In genomic region chr8:70723486-70724210, GRCm38 (mm10) we compare ENCODE assay signal across 12 mouse cellular contexts. TPM values are rescaled to one million over a fixed set of nuclear protein-coding genes. Genes with fewer than 3 reads are reported as not detected.
DNase-seq lines count a peak whose midpoint lies in the region; ATAC-seq and TF ChIP-seq lines count a peak whose summit lies in the region.
"Had no signal": no experiment of that assay in that cellular context is flagged by ENCODE, and none has a peak within 500 bp of the region (broad histone marks: within the 10 kb centered on the region; RNA-seq: fewer than 3 reads in every experiment).

TSS of gene Pde4c (plus strand) at chr8:70723720.

- peak; percentile 30 for TF ChIP-seq POLR2A in kidney, adult 2 months (IDR thresholded peaks at IDR 0.05; ENCODE audit: low read depth, low read length)

- H3K36me3 ChIP-seq in midbrain, embryonic 10.5 days: no peaks in the 10 kb centered on the region
- H3K36me3 ChIP-seq in midbrain, embryonic 15.5 days (replicated peaks): no peaks in the 10 kb centered on the region
- no peaks in the 10 kb centered on the region; the same call in 1 of the 2 replicates for H3K36me3 ChIP-seq in kidney, adult 2 months (ENCODE audit: control insufficient read depth, insufficient read depth, low read length)
- H3K36me3 ChIP-seq in liver, embryonic 12.5 days: no peaks in the 10 kb centered on the region
- H3K36me3 ChIP-seq in stomach, embryonic 15.5 days: no peaks in the 10 kb centered on the region
- H3K36me3 ChIP-seq: heart, embryonic 15.5 days; lung, embryonic 15.5 days had no signal

- H3K4me2 ChIP-seq in midbrain, embryonic 15.5 days: no peak within 1 kb of the TSS
- no peak within 1 kb of the TSS; the same call in 1 of the 2 replicates for H3K4me2 ChIP-seq in liver, embryonic 12.5 days
- no peak within 1 kb of the TSS for H3K4me2 ChIP-seq in stomach, embryonic 15.5 days
- H3K4me2 ChIP-seq: heart, embryonic 15.5 days; lung, embryonic 15.5 days had no signal

- TF ChIP-seq CTCF in kidney, adult 2 months (conservative IDR thresholded peaks at IDR 0.05; ENCODE audit: insufficient read depth, insufficient read length, low read depth, low read length): no peak

- ATAC-seq in midbrain, embryonic 15.5 days (replicated peaks): no peak
- ATAC-seq in liver, embryonic 12.5 days: peak; percentile 52
- ATAC-seq in stomach, embryonic 15.5 days (ENCODE audit: insufficient read depth, low FRiP score, low read depth): peak; percentile 43; the same call in 1 of the 2 replicates
- ATAC-seq: forebrain, postnatal 0 days had no signal

- no peak within 1 kb of the TSS for H3K4me3 ChIP-seq in midbrain, embryonic 10.5 days
- no peak within 1 kb of the TSS for H3K4me3 ChIP-seq in midbrain, embryonic 15.5 days
- H3K4me3 ChIP-seq in kidney, adult 2 months (ENCODE audit: insufficient read depth, low read depth, low read length): peak within 1 kb of the TSS; percentile 74
- H3K4me3 ChIP-seq in liver, embryonic 12.5 days: no peak within 1 kb of the TSS
- no peak within 1 kb of the TSS for H3K4me3 ChIP-seq in stomach, embryonic 15.5 days (replicated peaks)
- H3K4me3 ChIP-seq: heart, embryonic 15.5 days; lung, embryonic 15.5 days had no signal

- WGBS in midbrain, embryonic 10.5 days: 77% methylated on average over 7 of the region's 7 CpGs
- 76% methylated on average over 7 of the region's 7 CpGs for WGBS in midbrain, embryonic 15.5 days
- 24% methylated on average over 7 of the region's 7 CpGs for WGBS in kidney, adult 2 months
- WGBS in liver, embryonic 12.5 days (ENCODE audit: insufficient replicate concordance): 50% methylated on average over 7 of the region's 7 CpGs
- 49% methylated on average over 7 of the region's 7 CpGs for WGBS in stomach, embryonic 15.5 days

- no peak for DNase-seq in midbrain, embryonic 10.5 days (ENCODE audit: low spot score)
- peak; percentile 98 for DNase-seq in kidney, adult 2 months
- DNase-seq in embryo, embryonic 10.5 days (ENCODE audit: low spot score): no peak
- DNase-seq in cerebellum, adult 9-11 months: no peak
- DNase-seq: adrenal gland, postnatal 36 days; forebrain, postnatal 0 days; thymus, postnatal 25 days had no signal

- H3K9ac ChIP-seq in midbrain, embryonic 15.5 days: no peak within 1 kb of the TSS
- no peak within 1 kb of the TSS; the same call in 1 of the 2 replicates for H3K9ac ChIP-seq in liver, embryonic 12.5 days
- no peak within 1 kb of the TSS for H3K9ac ChIP-seq in stomach, embryonic 15.5 days
- H3K9ac ChIP-seq: forebrain, postnatal 0 days; heart, embryonic 15.5 days; lung, embryonic 15.5 days had no signal

- 0 out of 2 replicates have a peak within 1 kb of the TSS, but pooled peaks have one; percentile 28 for H3K27ac ChIP-seq in midbrain, embryonic 10.5 days (replicated peaks)
- H3K27ac ChIP-seq in midbrain, embryonic 15.5 days: no peak within 1 kb of the TSS
- H3K27ac ChIP-seq in kidney, adult 2 months (ENCODE audit: insufficient read depth, low read depth, low read length): peak within 1 kb of the TSS; percentile 100
- peak within 1 kb of the TSS; percentile 73 for H3K27ac ChIP-seq in liver, embryonic 12.5 days
- H3K27ac ChIP-seq in stomach, embryonic 15.5 days: no peak within 1 kb of the TSS
- H3K27ac ChIP-seq: heart, embryonic 15.5 days; lung, embryonic 15.5 days had no signal

- H3K4me1 ChIP-seq in midbrain, embryonic 10.5 days: peaks cover 8% of the 10 kb centered on the region
- H3K4me1 ChIP-seq in midbrain, embryonic 15.5 days: no peaks in the 10 kb centered on the region
- H3K4me1 ChIP-seq in kidney, adult 2 months (ENCODE audit: control insufficient read depth, insufficient read depth, low read length): peaks cover 7% of the 10 kb centered on the region; the same call in 1 of the 2 replicates
- peaks cover 9% of the 10 kb centered on the region; the same call in 1 of the 2 replicates for H3K4me1 ChIP-seq in liver, embryonic 12.5 days
- H3K4me1 ChIP-seq in stomach, embryonic 15.5 days: no peaks in the 10 kb centered on the region; the same call in 1 of the 2 replicates
- H3K4me1 ChIP-seq: heart, embryonic 15.5 days; lung, embryonic 15.5 days had no signal

- peaks cover 41% of the 10 kb centered on the region for H3K27me3 ChIP-seq in midbrain, embryonic 10.5 days (ENCODE audit: low read depth, poor library complexity, severe bottlenecking)
- H3K27me3 ChIP-seq in midbrain, embryonic 15.5 days (replicated peaks): peaks cover 17% of the 10 kb centered on the region
- H3K27me3 ChIP-seq in kidney, adult 2 months (replicated peaks; ENCODE audit: control insufficient read depth, insufficient read depth, low read length): no peaks in the 10 kb centered on the region
- peaks cover 54% of the 10 kb centered on the region for H3K27me3 ChIP-seq in liver, embryonic 12.5 days (replicated peaks)
- 0 out of 2 replicates have a peak, but pooled peaks cover 5% of the 10 kb centered on the region for H3K27me3 ChIP-seq in stomach, embryonic 15.5 days (replicated peaks)

- H3K9me3 ChIP-seq in midbrain, embryonic 10.5 days (replicated peaks): no peaks in the 10 kb centered on the region
- H3K9me3 ChIP-seq in midbrain, embryonic 15.5 days: no peaks in the 10 kb centered on the region
- H3K9me3 ChIP-seq in liver, embryonic 12.5 days (replicated peaks): no peaks in the 10 kb centered on the region
- H3K9me3 ChIP-seq in stomach, embryonic 15.5 days: no peaks in the 10 kb centered on the region
- H3K9me3 ChIP-seq: heart, embryonic 15.5 days; lung, embryonic 15.5 days had no signal

RNA-seq across cellular contexts. Expression of gene Pde4c, which starts in this region (rescaled TPM):
- polyA plus RNA-seq in midbrain, embryonic 10.5 days (2016; fragmentation: Nextera tagmentation; extraction: Ambion mirVana): 0.72 and 0.78 TPM in 2 replicates
- polyA plus RNA-seq in midbrain, embryonic 15.5 days (2015; fragmentation: Nextera tagmentation; extraction: Ambion mirVana): 0.15 and 0.46 TPM in 2 replicates
- polyA plus RNA-seq in kidney, adult 2 months (2012; rRNA removed): 81.6 and 113 TPM in 2 replicates
- 0.56 and 0.71 TPM in 2 replicates for polyA plus RNA-seq in liver, embryonic 12.5 days (2016; fragmentation: Nextera tagmentation; extraction: Ambion mirVana)
- polyA plus RNA-seq in stomach, embryonic 15.5 days (2015; fragmentation: Nextera tagmentation; extraction: Ambion mirVana): 0.45 and 0.50 TPM in 2 replicates

Comparison
In these comparisons a context has a peak if more than half of its experiments do, and no peak if none do; other contexts are left out.
1. RNA of gene Pde4c (polyA plus RNA-seq): 81.6 to 113 TPM in kidney, adult 2 months; 0.72 to 0.78 TPM in midbrain, embryonic 10.5 days, 0.56 to 0.71 TPM in liver, embryonic 12.5 days, 0.15 to 0.46 TPM in midbrain, embryonic 15.5 days and 0.45 to 0.50 TPM in stomach, embryonic 15.5 days; every median in the first group is over 10 times any median in the second.
2. H3K27ac ChIP-seq: peak in midbrain, embryonic 10.5 days (single experiment) and kidney, adult 2 months (single experiment); none in midbrain, embryonic 15.5 days (single experiment) and stomach, embryonic 15.5 days (single experiment).
3. Peak in ATAC-seq and H3K27ac ChIP-seq in liver, embryonic 12.5 days; RNA of the gene not detected or under 1 TPM.
4. Peak in ATAC-seq in stomach, embryonic 15.5 days; RNA of the gene not detected or under 1 TPM.